Mouse (Mus musculus) midbrain, embryonic 11.5 days (tissue): ENCODE measurements around the gene Gm21972. TPM values are rescaled to one million over a fixed set of nuclear protein-coding genes. Genes with fewer than 3 reads are reported as not detected.

Source experiments
- ATAC-seq: fragments of 200-750 bp; cut with Nextera tagmentation; 2 replicates; pipeline ENCODE4 v1.8.0; 2017; ENCODE audit warnings: moderate TSS enrichment, moderate library complexity; ENCODE audit not compliant: low FRiP score
- DNase-seq: peaks from one replicate; pipeline ENCODE4 v3.0.0; 2015; ENCODE audit warnings: low spot score; ENCODE audit errors: missing footprints
- H3K27ac ChIP-seq: fragments of 300-500 bp; sonication (generic); 2 replicates; pipeline ENCODE4 v1.5.1; 2014; ENCODE audit warnings: low read depth, low read length
- H3K27me3 ChIP-seq: fragments of 300-500 bp; sonication (generic); 2 replicates; pipeline ENCODE4 v1.6.1; 2014; ENCODE audit warnings: mild to moderate bottlenecking, low read length, moderate library complexity, mixed read lengths; ENCODE audit not compliant: control insufficient read depth, insufficient read depth
- H3K36me3 ChIP-seq: fragments of 300-500 bp; sonication (generic); 2 replicates; pipeline ENCODE4 v1.6.1; 2014; ENCODE audit warnings: mild to moderate bottlenecking, low read length, moderate library complexity, mixed read lengths; ENCODE audit not compliant: control insufficient read depth, insufficient read depth
- H3K4me1 ChIP-seq: fragments of 300-500 bp; sonication (generic); 2 replicates; pipeline ENCODE4 v1.6.1; 2014; ENCODE audit warnings: low read length; ENCODE audit not compliant: control insufficient read depth, insufficient read depth
- H3K4me2 ChIP-seq: fragments of 300-500 bp; sonication (generic); 2 replicates; pipeline ENCODE4 v1.6.1; 2014; ENCODE audit warnings: mild to moderate bottlenecking, moderate library complexity
- H3K4me3 ChIP-seq: fragments of 300-500 bp; sonication (generic); 2 replicates; pipeline ENCODE4 v1.5.1; 2014; ENCODE audit warnings: low read depth, low read length
- H3K9ac ChIP-seq: fragments of 300-500 bp; sonication (generic); 2 replicates; pipeline ENCODE4 v1.6.1; 2014; ENCODE audit warnings: low read length
- H3K9me3 ChIP-seq: fragments of 300-500 bp; sonication (generic); 2 replicates; pipeline ENCODE4 v1.6.1; 2016; ENCODE audit warnings: low read length; ENCODE audit not compliant: control insufficient read depth
- WGBS: fragments of 180-500 bp; shearing (Covaris S2); extraction: QIAGEN DNeasy Blood & Tissue Kit; methylation state at CpG from one replicate; pipeline ENCODE4 v1.1.7; 2014; 5-methylcytosine and 5-hydroxymethylcytosine counted together
- polyA plus RNA-seq: library from polyadenylated mRNA; unstranded; fragments of >200 nt; fragmentation: Nextera tagmentation; extraction: Ambion mirVana; gene quantifications from 2 replicates; pipeline ENCODE4 v1.2.1, GENCODE M21; 2014

Gm21972 gene
- polyA plus RNA-seq = 0.40 TPM in 1 of 2 replicates, not detected in the other

GRCm38 (mm10) chr1:86133337-86133736, at the start of gene Gm21972:
Gene Gm21972 (plus strand): TSS chr1:86133637.
- no peak for DNase-seq
- 91% methylated on average over 4 of the region's 4 CpGs for WGBS
- Histone ChIP-seq H3K27me3 (no peaks in the 10 kb centered on the region), H3K36me3 (peaks cover 21% of the 10 kb centered on the region), H3K9ac (no peak within 1 kb of the TSS), H3K4me1 (no peaks in the 10 kb centered on the region), H3K9me3 (no peaks in the 10 kb centered on the region), H3K4me2 (no peak within 1 kb of the TSS), H3K4me3 (no peak within 1 kb of the TSS), H3K27ac (no peak within 1 kb of the TSS)
- ATAC-seq = no peak

DNA sequence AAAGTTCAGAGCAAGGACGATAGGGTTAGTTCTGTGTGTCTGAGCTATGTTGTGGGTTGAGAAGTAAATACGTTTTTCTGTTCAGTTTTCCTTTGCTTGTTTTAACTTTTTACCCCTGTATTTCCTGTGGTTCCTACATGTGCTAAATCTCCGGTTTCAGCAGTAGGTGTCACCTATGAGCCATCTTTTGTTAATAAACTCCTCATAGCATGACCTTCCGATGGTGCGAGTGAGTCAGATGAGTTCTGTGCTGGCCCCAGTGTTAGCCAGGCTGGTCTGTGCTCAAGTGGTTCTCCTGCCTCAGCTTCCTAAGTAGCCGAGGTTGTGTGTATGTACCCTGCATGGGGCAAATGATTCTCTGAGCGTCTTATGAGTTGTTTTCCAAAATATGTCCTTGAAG, 39.0 kb upstream of the Gm21972 start:
- no peak for ATAC-seq
- H3K9ac ChIP-seq = no peak overlapping the region
- 86% methylated on average over 7 of the region's 7 CpGs for WGBS
- no peaks in the 10 kb centered on the region for H3K4me1 ChIP-seq
- H3K36me3 ChIP-seq = peaks cover 5% of the 10 kb centered on the region
- no peak overlapping the region for H3K4me2 ChIP-seq
- no peak overlapping the region for H3K4me3 ChIP-seq
- H3K27ac ChIP-seq = no peak overlapping the region
- no peaks in the 10 kb centered on the region for H3K27me3 ChIP-seq
- no peak for DNase-seq
- H3K9me3 ChIP-seq = no peaks in the 10 kb centered on the region

GRCm38 (mm10) chr1:86105054-86105453, 28.4 kb upstream of the Gm21972 start:
- Histone ChIP-seq H3K4me2 (no peak overlapping the region), H3K9me3 (no peaks in the 10 kb centered on the region), H3K27ac (no peak overlapping the region), H3K36me3 (no peaks in the 10 kb centered on the region), H3K27me3 (no peaks in the 10 kb centered on the region), H3K4me3 (no peak overlapping the region), H3K9ac (no peak overlapping the region), H3K4me1 (no peaks in the 10 kb centered on the region)
- ATAC-seq (no peak), DNase-seq (no peak)
- WGBS = 100% methylated on average over 1 of the region's 1 CpGs

DNA sequence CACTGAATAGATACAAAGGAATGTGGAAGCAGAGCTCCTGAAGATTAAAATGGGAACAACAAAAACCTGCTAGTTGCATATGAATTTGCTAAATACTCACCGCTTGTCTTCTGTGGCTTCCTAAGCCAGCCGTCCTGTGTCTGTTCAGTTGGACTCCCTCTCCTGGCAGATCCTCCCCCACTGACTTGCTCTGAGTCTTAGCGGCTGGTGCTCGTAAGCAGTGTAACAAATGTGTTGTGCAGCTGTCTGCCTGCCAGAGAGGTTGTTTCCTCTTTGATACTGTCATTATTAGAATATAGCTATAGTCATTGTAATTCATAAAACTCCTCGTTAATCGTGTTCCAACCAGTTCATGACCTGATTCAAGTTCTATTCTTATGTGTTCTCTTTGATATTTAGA, 21.7 kb upstream of the Gm21972 start, which contains the start of gene Htr2b:
Gene Htr2b, minus strand, starts transcription at position 192 of the 400 bp plus-strand sequence.
- H3K9ac ChIP-seq = no peak within 1 kb of the TSS
- no peaks in the 10 kb centered on the region for H3K9me3 ChIP-seq
- ATAC-seq (no peak), DNase-seq (no peak)
- 76% methylated on average over 6 of the region's 6 CpGs for WGBS
- no peak within 1 kb of the TSS for H3K27ac ChIP-seq
- no peaks in the 10 kb centered on the region for H3K36me3 ChIP-seq
- no peaks in the 10 kb centered on the region for H3K4me1 ChIP-seq
- H3K27me3 ChIP-seq = no peaks in the 10 kb centered on the region
- no peak within 1 kb of the TSS for H3K4me2 ChIP-seq
- H3K4me3 ChIP-seq = no peak within 1 kb of the TSS

DNA sequence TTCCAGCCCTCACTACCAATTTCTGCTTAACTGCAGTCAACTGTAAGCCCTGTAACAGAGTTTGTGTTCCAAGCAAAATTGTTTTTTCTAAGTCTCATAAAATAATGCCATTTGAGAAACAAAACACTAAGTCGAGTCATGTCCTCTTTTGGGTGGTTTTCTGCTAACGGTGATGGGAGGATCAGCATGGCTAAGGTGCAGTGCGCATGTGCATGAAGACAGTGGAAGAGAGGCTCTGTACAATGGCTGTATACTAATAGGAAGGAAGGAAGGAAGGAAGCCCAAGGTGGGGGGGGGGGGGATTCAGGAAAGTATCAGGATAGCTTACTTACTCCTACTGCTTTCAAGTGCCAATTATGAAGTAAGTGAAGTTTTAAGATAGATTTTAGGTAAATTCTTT, 19.3 kb upstream of the Gm21972 start:
- Histone ChIP-seq H3K27me3 (no peaks in the 10 kb centered on the region), H3K4me1 (no peaks in the 10 kb centered on the region), H3K4me3 (no peak overlapping the region), H3K9me3 (no peaks in the 10 kb centered on the region), H3K27ac (no peak overlapping the region), H3K36me3 (peaks cover 8% of the 10 kb centered on the region), H3K4me2 (no peak overlapping the region), H3K9ac (no peak overlapping the region)
- DNase-seq (no peak), ATAC-seq (no peak)
- 91% methylated on average over 3 of the region's 3 CpGs for WGBS

DNA sequence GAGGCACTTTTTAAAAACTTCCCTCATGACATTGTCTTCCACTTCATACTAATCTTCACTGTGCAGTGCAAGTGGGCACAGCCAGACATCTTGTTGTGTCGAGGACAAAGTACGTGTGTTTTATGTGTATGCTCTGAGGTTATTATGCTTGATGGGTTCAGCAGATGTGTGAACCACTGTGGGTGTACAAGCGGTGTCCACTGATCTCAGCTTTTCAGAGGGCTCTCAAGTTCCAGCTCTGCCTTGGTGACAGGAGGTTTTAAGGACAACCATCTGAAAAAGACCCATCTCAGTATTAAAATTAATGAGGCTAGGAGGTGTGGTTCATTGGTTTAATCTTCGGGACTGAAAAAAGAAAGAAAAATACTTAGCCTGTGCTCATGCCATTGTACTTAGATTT, 13.9 kb upstream of the Gm21972 start:
- Histone ChIP-seq H3K4me1 (no peaks in the 10 kb centered on the region), H3K27ac (no peak overlapping the region), H3K9ac (no peak overlapping the region), H3K27me3 (no peaks in the 10 kb centered on the region), H3K36me3 (peaks cover 8% of the 10 kb centered on the region), H3K4me2 (no peak overlapping the region), H3K4me3 (no peak overlapping the region), H3K9me3 (no peaks in the 10 kb centered on the region)
- ATAC-seq = no peak
- no peak for DNase-seq
- whole genome bisulfite sequencing = 97% methylated on average over 4 of the region's 4 CpGs

DNA sequence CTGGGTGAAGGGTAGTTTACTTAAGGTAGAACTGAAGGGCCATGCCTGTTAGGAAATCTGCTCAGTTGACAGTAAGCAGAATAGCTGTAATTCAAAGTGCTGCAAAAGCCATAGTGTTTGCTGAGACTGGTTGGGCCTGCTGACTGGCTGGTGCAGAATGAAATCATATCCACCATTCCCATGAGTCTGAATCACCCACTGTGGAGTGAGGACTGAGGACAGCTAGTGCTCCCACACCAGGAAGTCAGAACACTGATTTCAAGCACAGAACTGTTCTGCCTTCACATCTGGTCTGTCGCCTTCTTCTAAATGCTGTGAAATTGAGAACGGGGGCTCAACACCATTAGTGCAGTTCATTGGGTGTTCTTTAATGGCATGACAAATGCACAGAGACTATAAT, 7.4 kb upstream of the Gm21972 start:
- ATAC-seq (no peak), DNase-seq (no peak)
- no peak overlapping the region for H3K9ac ChIP-seq
- H3K9me3 ChIP-seq = no peaks in the 10 kb centered on the region
- H3K36me3 ChIP-seq = peaks cover 5% of the 10 kb centered on the region
- H3K4me3 ChIP-seq = no peak overlapping the region
- no peaks in the 10 kb centered on the region for H3K4me1 ChIP-seq
- H3K27me3 ChIP-seq = no peaks in the 10 kb centered on the region
- H3K4me2 ChIP-seq = no peak overlapping the region
- WGBS = 99% methylated on average over 2 of the region's 2 CpGs
- no peak overlapping the region for H3K27ac ChIP-seq

- ATAC-seq = no peak
- 93% methylated on average over 6 of the region's 6 CpGs for WGBS
These were observed 1.9 kb downstream of the Gm21972 start for GRCm38 (mm10) chr1:86135315-86135714.

DNA sequence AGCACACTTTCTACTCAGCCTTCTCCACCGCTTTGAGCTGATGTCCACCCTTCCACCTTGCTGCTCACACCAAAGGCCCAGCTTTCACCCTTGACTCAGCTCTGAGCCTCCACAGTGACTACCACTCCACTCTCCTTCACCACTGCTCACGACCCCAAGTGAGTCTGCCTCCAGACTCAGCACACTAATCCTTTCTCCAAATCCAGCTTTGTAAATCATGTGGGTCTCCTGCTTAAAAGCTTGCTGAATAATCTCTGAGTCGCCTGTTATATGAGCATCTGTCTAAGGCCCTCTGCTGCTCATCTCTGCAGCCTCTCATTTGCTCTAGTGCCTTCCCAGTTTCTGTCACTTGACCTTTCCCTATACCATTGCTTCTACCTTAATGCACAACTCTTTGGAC, 7.6 kb downstream of the Gm21972 start:
- no peak for ATAC-seq
- 83% methylated on average over 3 of the region's 3 CpGs for WGBS
- DNase-seq = no peak
- Histone ChIP-seq H3K27me3 (no peaks in the 10 kb centered on the region), H3K4me1 (no peaks in the 10 kb centered on the region), H3K36me3 (peaks cover 11% of the 10 kb centered on the region), H3K27ac (no peak overlapping the region), H3K9me3 (no peaks in the 10 kb centered on the region), H3K4me2 (no peak overlapping the region), H3K4me3 (no peak overlapping the region), H3K9ac (no peak overlapping the region)

More at GRCm38 (mm10) chr1:86135315-86135714, 1.9 kb downstream of the Gm21972 start:
- Histone ChIP-seq H3K9me3 (no peaks in the 10 kb centered on the region), H3K27ac (no peak overlapping the region), H3K4me2 (no peak overlapping the region), H3K9ac (no peak overlapping the region), H3K4me1 (no peaks in the 10 kb centered on the region), H3K27me3 (no peaks in the 10 kb centered on the region), H3K4me3 (no peak overlapping the region), H3K36me3 (peaks cover 19% of the 10 kb centered on the region)
- no peak for DNase-seq

- Histone ChIP-seq H3K27ac (no peak overlapping the region), H3K4me1 (no peaks in the 10 kb centered on the region), H3K36me3 (peaks cover 4% of the 10 kb centered on the region; the same call in 1 of the 2 replicates), H3K9ac (no peak overlapping the region), H3K9me3 (no peaks in the 10 kb centered on the region), H3K4me3 (no peak overlapping the region), H3K27me3 (no peaks in the 10 kb centered on the region), H3K4me2 (no peak overlapping the region)
- DNase-seq (no peak), ATAC-seq (no peak)
- 85% methylated on average over 4 of the region's 4 CpGs for WGBS
These were observed 9.7 kb downstream of the Gm21972 start for GRCm38 (mm10) chr1:86143165-86143564.
